Mouse (Mus musculus): Measurements from ENCODE around the gene Dnah9.
A peak's percentile ranks its signal among the peaks of the same experiment; 100 is the strongest.

Dnah9 gene

GRCm38 (mm10) chr11:65927962-65928361, 240.4 kb downstream of the Dnah9 start:
- no peak for DNase-seq (ENCODE audit: low spot score in 2 of 2)

GRCm38 (mm10) chr11:65918480-65919236, 249.7 kb downstream of the Dnah9 start:
- no peak for DNase-seq (ENCODE audit: low spot score in 2 of 2)

GRCm38 (mm10) chr11:65909195-65909594, 259.2 kb downstream of the Dnah9 start:
- DNase-seq (ENCODE audit: low spot score in 2 of 2), result no peak

- no peak for DNase-seq (ENCODE audit: low spot score in 2 of 2)
Observed at GRCm38 (mm10) chr11:65905487-65905886, 262.9 kb downstream of the Dnah9 start.

- no peak for DNase-seq (ENCODE audit: low spot score in 2 of 2)
Observed at GRCm38 (mm10) chr11:65903944-65904343, 264.4 kb downstream of the Dnah9 start.

GRCm38 (mm10) chr11:65881465-65881864, 286.9 kb downstream of the Dnah9 start:
- DNase-seq (ENCODE audit: low spot score in 2 of 2), result no peak

- DNase-seq (ENCODE audit: low spot score in 2 of 2), result peak in 1 of 2 experiments; percentile 25
Observed at GRCm38 (mm10) chr11:65877146-65877775, 291.1 kb downstream of the Dnah9 start.

GRCm38 (mm10) chr11:65861476-65861875, 306.9 kb downstream of the Dnah9 start:
- no peak for DNase-seq (ENCODE audit: low spot score in 2 of 2)

GRCm38 (mm10) chr11:65852066-65852465, 316.3 kb downstream of the Dnah9 start:
- no peak for DNase-seq (ENCODE audit: low spot score in 2 of 2)

- DNase-seq (ENCODE audit: low spot score in 2 of 2), result no peak
Observed at GRCm38 (mm10) chr11:65846446-65846845, 321.9 kb downstream of the Dnah9 start.

GRCm38 (mm10) chr11:65838999-65839398, 329.4 kb downstream of the Dnah9 start:
- no peak for DNase-seq (ENCODE audit: low spot score in 2 of 2)

- DNase-seq (ENCODE audit: low spot score in 2 of 2), result no peak
Observed at GRCm38 (mm10) chr11:65824556-65824955, 343.8 kb downstream of the Dnah9 start.

- peak; percentile 49 to 75 for DNase-seq (ENCODE audit: low spot score in 2 of 2)
Observed at GRCm38 (mm10) chr11:65820877-65821276, 347.5 kb downstream of the Dnah9 start.

- DNase-seq (ENCODE audit: low spot score in 2 of 2), result no peak
Observed at GRCm38 (mm10) chr11:65820280-65820679, 348.1 kb downstream of the Dnah9 start.

- DNase-seq (ENCODE audit: low spot score in 2 of 2), result no peak
Observed at GRCm38 (mm10) chr11:65818193-65818592, 350.2 kb downstream of the Dnah9 start.

- DNase-seq (ENCODE audit: low spot score in 2 of 2), result no peak
Observed at GRCm38 (mm10) chr11:65816237-65816636, 352.1 kb downstream of the Dnah9 start.

- DNase-seq (ENCODE audit: low spot score in 2 of 2), result no peak
Observed at GRCm38 (mm10) chr11:65814381-65814780, 354.0 kb downstream of the Dnah9 start.

GRCm38 (mm10) chr11:65812088-65812487, 356.3 kb downstream of the Dnah9 start:
- no peak for DNase-seq (ENCODE audit: low spot score in 2 of 2)

- DNase-seq (ENCODE audit: low spot score in 2 of 2), result no peak
Observed at GRCm38 (mm10) chr11:65807601-65808000, 360.8 kb downstream of the Dnah9 start.

- DNase-seq (ENCODE audit: low spot score in 2 of 2), result peak; percentile 88 to 89
Observed at GRCm38 (mm10) chr11:65806909-65807504, 361.3 kb downstream of the Dnah9 start, which contains the start of gene Zkscan6. Gene Zkscan6, plus strand, starts transcription at chr11:65807175.

- peak; percentile 30 to 74 for DNase-seq (ENCODE audit: low spot score in 2 of 2)
Observed at GRCm38 (mm10) chr11:65806321-65806904, 361.9 kb downstream of the Dnah9 start.

- DNase-seq (ENCODE audit: low spot score in 2 of 2), result no peak
Observed at GRCm38 (mm10) chr11:65801899-65802298, 366.5 kb downstream of the Dnah9 start.

All from spleen, postnatal 4 days (tissue).